Mouse (Mus musculus) cerebellum, adult 2 months (tissue): ENCODE measurements around the gene Mcm5.

ENCODE experiments used
- CTCF ChIP-seq: fragments of 200-500 bp; IDR thresholded peaks from 2 replicates; pipeline ENCODE4 v1.5.1; 2011; ENCODE audit warnings: low read depth, mild to moderate bottlenecking, control low read depth, low read length, moderate library complexity, borderline replicate concordance; ENCODE audit not compliant: insufficient read depth
- POLR2A ChIP-seq: fragments of 200-500 bp; IDR thresholded peaks from 2 replicates; pipeline ENCODE4 v1.6.1; 2011; ENCODE audit warnings: low read length, control low read depth, borderline replicate concordance; ENCODE audit not compliant: insufficient read depth

DNA sequence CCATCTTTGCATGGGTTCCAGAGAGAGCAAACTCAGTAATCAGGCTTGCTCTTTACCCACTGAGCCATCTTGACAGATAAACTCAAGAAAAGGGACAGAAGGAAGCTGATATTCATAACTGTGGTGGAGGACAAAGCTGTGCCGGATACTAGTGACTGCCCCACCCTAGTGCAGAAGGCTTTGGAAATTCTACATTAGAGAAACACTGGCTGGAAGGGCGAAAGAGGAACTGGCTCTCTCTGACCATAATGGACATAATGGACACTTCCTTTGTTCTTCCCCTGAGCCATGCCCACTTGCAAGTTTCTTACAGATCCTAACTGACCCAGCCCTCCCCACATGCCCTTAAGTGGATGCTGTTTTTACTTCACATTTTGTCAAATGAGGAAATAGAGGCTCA is 23.4 kb upstream of the Mcm5 start:
- TF ChIP-seq CTCF (no peak), POLR2A (no peak)
